Mouse (Mus musculus) cerebellum, adult 9-11 months (tissue): ENCODE results near the gene Akt3.

ENCODE experiments used
- DNase-seq: peaks from one replicate; pipeline ENCODE4 v3.0.0; 2022

Gene Akt3

GRCm38 (mm10) chr1:177046963-177047362 lies 211.0 kb downstream of the Akt3 start:
- DNase-seq = no peak

DNA sequence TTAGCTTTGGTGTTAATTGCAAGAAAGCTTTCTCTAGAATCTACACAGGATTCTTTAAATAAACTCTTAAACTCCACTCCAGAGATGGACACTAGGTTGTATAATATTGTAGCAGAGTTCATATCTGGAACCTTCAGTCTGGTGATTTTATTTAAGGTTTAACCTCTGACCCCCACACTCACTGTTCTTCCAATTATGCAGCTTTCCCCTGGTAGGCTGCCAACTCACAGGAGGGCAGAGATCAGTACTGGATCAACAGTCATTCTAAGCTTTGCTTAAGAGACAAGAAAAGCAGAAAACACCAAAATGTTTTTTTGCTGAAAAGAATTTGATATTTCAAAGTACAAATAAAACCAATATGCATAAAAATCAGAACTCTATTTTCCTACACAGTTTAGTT lies 212.1 kb downstream of the Akt3 start:
- no peak for DNase-seq

DNA sequence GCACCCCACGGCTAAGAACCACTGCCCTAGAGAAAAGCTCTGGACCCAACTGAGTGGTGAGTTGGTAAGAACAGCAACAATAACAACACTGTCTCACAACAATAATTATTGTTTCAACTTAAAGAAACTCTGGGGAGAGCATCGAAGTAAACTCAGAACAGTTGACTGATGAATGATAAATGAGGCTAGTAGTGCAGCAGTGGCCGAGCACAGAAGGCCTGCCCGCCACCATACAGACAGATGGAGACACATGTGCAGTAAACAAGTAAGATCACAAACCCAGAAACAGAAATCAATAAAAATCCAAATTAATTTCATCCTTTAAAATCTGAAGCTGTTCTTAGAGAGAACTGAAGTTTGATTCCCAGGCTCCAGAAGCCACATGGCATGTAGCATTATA lies 217.9 kb downstream of the Akt3 start:
- no peak for DNase-seq

DNA sequence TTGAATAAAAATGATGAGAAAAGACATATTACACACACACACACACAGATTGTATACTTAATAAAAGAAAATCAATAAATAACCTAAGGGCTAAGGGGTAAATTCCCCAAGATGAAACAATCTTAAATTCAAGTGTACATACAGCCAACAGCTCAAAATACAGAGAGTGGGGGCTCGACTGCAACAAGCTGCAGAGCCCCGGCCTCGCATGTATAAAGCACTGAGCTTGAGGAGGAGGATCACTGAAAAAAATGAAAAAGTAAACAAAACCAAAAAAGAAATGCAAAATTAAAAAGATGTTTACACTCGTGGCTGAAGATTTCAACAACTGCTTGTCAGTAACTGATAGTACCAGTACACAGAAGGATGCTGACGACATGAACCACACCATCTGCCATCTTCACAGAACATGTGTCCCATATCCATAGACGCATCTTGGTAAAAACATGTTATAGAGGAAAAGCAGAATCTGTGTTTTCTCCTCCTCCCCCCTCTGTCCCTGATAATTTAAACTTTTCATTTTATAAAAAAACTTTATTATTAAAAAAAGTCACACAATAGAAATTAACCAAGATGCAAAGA lies 218.8 kb downstream of the Akt3 start:
- DNase-seq = no peak

- DNase-seq = no peak
Observed at GRCm38 (mm10) chr1:177038383-177038782, 219.6 kb downstream of the Akt3 start.

DNA sequence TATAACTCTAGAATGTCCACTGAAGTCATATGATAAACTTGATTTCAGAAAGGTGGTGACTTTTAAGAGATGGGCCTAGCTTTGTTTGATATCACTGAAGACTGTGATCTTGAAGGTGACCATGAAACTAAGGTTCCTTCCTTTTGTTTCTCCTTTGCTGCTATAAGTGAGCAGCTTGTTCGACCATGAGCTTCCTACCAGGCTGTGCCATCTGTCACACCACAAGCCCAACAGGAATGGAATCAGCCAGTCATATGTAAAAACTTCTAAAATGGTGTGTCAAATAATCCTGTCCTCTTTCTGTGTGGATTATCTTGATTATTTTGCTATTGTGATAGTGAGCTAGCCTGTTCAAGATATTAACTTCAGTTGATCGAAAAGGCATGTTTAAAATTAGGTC lies 222.5 kb downstream of the Akt3 start:
- DNase-seq = peak; percentile 85

DNA sequence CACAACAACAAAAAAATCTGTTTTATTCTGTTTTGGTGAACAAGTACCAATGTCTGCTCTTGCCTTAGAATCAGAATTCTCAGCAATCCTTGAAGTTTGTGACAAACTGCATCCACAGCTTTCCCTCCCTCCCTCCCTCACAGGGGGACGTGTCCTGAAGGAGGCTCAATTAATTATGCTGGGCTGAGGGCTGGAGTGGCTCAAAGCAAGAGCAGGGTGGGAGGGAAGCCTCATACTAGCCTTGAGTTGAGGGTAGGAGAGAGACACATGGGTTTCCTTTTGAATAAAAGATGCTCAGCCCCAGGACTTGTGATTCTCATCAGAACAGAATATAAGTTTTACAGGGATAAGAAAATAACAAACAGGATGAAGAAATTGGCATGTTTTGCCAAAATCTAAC lies 225.8 kb downstream of the Akt3 start:
- no peak for DNase-seq

DNA sequence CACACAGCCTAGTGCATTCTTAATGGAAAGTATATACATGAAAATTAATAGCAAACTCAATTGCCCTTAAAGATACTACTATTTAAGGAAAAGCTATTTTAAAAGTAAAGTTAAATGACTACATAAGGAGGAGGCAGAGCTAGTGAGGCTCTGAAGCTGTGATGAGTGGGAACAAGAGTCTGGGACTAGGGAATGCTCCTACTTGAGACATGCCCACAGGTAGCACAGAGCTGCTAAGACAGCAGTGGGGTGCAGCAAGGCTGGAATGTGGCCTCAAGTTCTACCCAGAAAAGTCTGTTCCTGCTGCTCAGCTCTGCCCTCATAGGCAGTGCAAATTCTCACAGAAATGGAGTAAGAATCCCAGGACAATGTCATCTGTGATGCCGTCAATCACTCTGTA lies 226.8 kb downstream of the Akt3 start:
- no peak for DNase-seq

DNA sequence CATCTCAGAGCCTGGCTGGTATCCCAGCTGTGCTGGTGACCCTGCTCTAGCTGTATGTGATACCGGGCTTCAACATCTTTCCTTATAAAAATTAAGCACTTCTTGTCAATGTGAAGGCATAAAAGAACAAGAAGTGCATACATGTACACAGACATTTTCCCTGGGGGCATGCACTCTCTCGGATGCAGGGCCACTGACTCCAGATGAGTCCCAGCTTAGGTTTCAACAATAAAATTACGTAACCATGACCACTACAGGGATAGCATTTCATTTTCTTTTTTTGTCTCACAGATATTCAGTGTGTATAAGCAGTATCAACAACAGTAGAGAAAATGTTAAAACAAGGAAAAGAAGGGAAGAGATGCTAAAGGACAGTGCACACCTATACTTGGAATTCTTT lies 227.3 kb downstream of the Akt3 start:
- DNase-seq = no peak

- no peak for DNase-seq
Observed at GRCm38 (mm10) chr1:177029032-177029431, 229.0 kb downstream of the Akt3 start.

- DNase-seq = no peak
Observed at GRCm38 (mm10) chr1:177027706-177028105, 230.3 kb downstream of the Akt3 start.

DNA sequence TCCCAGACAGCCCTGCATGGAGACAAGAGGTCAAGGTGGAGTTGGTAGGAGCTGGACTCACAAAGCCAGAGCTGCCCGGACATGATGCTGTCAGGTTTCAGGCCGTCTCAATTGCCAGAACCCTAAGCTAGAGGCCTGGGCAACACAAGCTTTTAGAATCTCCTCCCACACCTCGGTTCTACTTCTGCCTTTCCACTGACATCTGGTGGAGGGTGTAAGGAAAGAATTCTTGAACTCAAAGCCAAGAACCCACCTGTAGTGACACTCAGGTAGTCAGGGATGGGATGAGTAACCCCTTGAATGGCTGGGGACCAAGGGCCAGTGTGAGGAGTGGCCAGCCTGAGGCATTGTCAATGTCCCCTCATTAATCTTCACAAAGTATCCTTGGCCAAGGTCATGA lies 235.3 kb downstream of the Akt3 start:
- DNase-seq = no peak

DNA sequence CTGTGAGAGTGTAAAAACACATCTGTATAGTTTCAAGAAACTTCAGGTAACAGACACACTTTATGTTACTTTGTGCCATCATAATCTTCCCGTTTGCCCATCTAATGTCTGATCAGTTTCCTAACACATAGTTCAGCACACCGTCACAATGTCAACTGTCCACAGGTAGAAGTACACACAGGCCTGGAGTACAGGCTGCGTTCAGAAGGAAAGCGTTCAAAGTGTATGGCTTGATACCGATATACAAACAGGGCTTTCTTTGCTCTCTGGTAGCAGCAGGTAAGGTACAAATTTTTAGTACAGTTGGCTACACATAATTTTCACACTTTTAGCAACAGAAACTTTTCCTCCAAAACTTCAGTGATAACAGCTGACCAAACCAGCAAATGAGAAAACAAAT lies 238.3 kb downstream of the Akt3 start:
- no peak for DNase-seq

DNA sequence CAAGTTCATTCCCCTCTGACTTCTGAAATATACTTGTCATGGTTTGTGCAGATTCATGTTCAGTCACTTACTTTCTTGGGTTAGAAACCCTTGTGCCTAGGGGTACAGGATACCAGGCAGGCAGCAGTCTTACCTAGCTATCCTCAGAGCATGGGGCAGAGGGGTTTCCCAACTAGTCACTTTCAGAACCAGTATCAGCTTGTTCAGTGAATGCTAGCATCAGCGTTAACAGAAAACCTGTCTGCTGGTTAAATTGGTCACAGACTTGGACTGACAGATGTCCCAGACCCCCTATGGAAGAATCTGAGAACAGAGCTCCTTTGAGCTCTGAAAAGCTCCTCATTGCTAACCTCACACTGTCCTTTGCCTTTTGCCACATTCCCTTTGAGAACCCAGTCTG lies 239.3 kb downstream of the Akt3 start:
- no peak for DNase-seq

GRCm38 (mm10) chr1:177016729-177017128 lies 241.3 kb downstream of the Akt3 start:
- DNase-seq = no peak

GRCm38 (mm10) chr1:177015917-177016316 lies 242.1 kb downstream of the Akt3 start:
- no peak for DNase-seq

DNA sequence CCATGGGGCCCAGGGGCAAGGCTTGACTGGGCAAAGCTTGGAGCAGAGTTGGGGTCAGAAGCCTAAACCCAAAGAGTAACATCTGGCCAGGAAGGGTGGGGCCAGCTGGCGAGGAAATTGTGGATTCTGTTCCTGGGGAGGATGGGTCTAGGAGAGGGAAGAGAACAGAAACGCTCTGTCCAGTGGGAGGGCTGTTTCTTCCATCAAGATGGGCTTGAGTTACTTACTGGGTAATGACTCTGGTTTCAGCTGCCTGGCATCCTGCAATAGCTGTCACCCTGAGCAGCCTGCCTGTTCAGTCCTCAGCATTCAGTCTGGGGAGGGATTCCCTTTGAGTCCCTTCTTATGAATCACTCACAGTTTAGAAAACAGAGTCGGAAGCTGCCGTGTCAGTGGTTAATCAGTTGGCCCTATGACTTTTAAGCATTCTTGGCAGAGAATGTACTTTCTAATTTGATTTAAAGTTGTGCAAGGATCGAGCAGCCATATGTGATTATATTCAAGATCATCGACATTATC lies 243.0 kb downstream of the Akt3 start:
- DNase-seq = no peak

- no peak for DNase-seq
Observed at GRCm38 (mm10) chr1:177014346-177014745, 243.7 kb downstream of the Akt3 start.

DNA sequence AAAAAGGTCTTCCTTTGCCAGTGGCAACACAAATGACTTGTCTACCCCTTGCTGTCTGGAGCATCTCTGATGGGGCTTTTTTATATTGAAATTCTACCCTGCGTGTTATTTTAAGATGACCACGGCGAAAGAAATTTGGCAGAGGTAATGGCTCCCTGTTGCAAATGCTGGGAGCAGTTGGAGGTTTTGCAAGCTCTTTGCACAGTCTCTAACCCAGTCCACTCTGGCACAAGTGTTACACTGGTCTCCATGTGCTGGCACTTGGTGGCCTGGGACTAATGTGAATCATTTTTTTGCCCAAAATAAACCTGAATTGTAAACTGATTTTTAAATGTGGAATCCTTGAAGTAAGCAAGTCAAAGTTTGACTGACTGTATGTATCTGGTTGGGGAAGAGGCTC lies 244.2 kb downstream of the Akt3 start:
- peak; percentile 65 for DNase-seq

DNA sequence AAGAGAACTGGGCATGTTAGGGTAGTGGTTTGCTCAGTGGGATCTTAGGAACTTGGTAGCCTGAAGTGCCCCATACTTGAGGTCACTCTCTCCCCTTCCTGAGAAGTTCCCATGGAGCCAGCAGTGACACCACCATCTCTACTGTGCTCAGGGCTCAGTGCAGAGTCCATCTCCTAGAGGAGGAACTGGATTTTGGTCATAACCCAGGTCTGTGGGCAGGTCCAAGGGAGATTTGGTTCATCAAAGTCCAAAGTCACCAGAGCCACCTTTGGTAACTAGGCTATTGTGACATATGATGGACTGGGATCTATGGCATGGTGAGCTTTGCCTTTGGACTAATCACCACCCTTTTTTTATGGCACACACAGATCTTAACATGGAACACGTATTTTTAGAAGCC lies 244.7 kb downstream of the Akt3 start:
- no peak for DNase-seq

DNA sequence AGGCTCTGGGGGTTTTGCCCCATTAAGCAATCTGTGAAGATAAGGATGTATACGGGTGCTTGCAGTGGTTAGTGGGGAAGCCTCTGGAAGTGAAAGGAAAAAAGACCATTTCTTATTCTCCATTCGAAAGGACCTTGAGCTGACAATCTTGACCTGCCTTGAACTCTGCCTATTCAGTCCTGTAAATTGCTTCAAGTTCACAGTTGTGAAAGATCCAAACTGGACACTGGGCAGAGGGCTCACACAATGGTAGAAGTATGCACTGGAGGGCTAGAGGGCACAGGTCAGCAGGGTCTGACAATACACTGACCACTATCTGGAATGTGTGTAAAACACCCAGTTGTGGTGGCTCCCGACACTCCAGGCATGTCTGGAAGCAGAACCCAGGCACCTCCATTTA lies 245.2 kb downstream of the Akt3 start:
- DNase-seq = no peak

GRCm38 (mm10) chr1:177011688-177012087 lies 246.3 kb downstream of the Akt3 start:
- DNase-seq = no peak

GRCm38 (mm10) chr1:177010607-177011302 lies 247.2 kb downstream of the Akt3 start:
- DNase-seq = no peak

- no peak for DNase-seq
Observed at GRCm38 (mm10) chr1:177010041-177010440, 248.0 kb downstream of the Akt3 start.

- DNase-seq = no peak
Observed at GRCm38 (mm10) chr1:177008777-177009176, 249.2 kb downstream of the Akt3 start.
